Mouse (Mus musculus) CD4-positive helper T cell, adult 2 months (primary cell): Measurements from ENCODE around the gene Ikbip.

Experiments used
- DNase-seq: peaks from one replicate; pipeline ENCODE4 v3.0.0-alpha.2; 2012; ENCODE audit warnings: low read depth, missing footprints, low spot score

Gene Ikbip

DNA sequence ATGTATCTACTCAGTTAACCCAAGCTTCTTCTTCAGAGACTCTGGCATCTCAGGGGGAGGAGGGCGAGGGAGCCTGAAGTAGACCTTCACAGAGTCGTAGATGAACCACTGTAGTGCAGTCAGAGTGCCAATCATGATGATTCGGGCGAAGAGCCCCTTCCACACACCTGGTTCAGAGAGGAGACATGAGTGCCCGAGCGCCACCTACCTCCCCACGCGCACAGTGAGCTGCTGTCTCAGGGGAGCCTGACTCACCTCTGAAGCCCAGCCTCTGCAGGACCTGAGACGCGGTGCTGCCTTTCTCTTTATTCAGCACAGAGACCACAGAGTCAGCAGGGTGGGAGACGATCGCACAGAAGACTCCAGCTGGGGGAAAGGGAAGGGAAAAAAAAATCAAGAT is 34.2 kb downstream of the Ikbip start:
- DNase-seq = no peak

DNA sequence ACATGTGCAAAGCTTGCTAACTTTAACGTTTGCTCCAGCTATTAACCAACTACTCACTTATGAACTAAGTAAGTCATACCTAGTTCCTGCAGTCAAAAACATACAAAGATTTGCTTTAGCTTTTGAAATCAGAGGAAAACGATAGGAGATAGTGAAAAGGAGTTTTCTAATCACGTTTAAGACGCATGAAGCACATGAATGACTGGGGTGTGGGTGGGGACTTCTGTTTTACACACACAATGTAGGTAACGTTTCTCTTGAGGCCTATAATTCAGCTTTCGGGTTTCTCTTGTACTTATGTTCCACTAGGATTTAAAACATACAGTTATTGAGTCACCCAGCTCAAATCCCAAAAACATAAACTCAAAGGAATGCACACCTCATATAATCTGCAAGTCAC is 39.9 kb downstream of the Ikbip start:
- DNase-seq = peak; percentile 57

DNA sequence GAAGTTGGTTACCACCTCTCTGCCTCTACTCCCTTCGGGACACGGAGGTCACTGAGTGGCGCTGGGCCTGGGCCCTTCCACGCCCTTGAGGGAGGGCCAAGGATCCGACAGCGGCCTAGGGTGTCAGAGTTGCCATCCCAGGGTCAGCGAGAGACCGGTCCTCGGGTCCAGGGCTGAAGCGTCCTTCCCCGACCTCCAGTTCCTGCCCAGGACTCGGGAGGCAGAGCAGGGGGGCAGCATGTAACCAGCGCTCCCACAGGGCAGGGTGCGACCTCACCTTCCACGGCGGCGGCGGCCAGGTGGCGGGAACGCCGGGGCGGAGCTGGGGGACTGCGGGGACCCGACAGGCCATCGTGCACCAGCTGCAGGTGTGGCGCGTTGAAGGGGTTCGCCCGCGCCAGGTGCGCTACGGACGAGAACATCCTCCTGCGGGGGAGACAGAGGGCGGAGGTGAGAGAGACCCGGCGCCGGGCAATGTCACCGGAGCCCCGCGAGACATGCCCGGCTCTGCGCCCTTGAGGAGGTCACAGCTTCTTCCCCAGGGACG is 40.6 kb downstream of the Ikbip start:
- no peak for DNase-seq

DNA sequence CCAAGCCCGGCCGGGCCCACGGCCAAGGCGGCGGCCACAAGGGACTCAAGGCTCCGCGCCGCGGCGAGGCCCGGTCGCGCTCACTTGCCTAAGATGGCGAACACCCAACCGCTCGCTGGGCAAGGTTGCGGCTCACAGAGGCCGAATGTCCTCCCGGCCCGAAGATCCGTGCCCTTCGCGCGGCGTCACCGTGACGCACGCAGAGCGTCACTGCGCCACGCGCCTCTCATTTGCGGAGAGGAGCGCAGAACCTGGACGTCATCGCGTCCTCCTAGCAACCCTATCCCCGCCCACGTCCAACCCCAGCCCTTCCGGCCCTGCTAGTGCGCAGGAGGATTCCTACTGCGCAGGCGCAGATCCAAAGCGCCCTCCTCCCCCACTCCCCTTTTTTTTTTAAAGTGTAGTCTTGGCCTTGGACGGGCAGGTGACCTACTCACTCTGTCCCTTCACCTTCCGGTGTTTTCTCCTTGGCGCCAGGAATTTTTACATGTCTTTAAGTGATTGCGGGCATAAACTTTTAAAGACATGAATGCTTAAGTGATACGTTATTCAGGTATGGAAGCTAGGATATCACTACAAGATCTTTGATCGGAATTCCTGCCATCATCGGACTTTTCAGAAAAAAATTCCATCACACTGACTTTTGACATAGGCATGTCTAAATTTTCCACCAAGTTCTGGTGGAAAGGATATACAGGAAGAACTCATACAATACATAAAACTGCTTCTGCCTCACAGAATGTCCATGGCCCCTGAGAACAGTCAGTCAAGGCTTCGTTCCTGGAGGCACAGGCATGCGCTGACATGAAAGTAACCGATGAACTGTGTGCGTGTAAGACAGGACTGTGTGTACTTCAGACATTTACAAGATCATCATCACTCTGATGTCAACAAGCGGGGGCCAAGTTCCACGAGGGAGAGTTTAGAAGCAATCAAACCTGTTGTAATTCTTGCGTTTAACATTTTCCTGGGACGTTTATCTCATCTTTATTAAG is 41.4 kb downstream of the Ikbip start, which contains the start of gene Slc25a3:
Gene Slc25a3 (minus strand): TSS at position 232 of the 995 bp plus-strand sequence.
- DNase-seq = peak; percentile 99

GRCm38 (mm10) chr10:91126618-91127355 is 44.0 kb downstream of the Ikbip start:
- DNase-seq = no peak

- DNase-seq = no peak
Measured at GRCm38 (mm10) chr10:91127395-91127794, 44.7 kb downstream of the Ikbip start.

DNA sequence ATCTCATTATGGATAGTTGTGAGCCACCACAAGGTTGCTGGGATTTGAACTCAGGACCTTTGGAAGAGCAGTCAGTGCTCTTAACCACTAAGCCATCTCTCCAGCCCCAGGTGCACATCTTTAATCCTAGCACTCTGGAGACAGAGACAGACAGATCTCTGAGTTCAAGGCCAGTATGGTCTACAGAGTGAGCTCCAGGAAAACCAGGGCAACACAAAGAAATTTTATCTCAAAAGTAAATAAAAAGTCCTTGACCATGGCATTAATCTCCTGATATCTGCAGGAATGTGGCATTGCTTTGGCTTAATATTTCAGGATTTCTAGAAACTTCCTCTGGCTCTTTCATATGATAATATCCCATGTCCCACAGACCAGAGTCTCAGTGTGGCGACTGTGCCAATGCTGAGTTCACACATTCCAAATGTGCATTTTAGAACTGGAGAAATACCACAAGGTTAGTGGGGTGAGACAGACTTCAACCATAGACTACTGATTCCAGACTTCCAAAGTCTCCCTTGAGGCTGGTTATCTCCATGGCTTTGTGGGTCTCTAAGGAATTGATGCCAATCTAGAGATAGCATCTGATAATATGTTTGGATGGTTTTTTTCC is 45.9 kb downstream of the Ikbip start:
- DNase-seq = no peak

DNA sequence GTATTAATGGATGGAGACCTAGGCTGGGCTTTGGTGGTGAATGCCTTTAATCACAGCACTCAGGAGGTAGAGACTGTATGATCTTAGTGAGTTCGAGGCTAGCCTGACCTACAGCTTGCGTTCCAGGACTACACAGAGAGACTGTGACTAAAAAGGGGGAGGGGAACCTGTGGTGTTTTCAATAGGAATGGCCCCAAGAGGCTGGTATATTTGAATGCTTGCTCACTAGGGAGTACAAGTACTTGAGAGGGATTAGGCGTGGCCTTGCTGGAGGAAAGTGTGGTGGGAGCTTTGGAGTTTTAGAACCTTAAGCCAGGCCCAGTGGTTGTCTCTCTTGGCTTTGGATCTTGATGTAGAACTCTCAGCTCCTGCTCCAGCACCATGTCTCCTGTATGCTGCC is 48.1 kb downstream of the Ikbip start:
- no peak for DNase-seq

- DNase-seq = no peak
Measured at GRCm38 (mm10) chr10:91131565-91131964, 48.8 kb downstream of the Ikbip start.

DNA sequence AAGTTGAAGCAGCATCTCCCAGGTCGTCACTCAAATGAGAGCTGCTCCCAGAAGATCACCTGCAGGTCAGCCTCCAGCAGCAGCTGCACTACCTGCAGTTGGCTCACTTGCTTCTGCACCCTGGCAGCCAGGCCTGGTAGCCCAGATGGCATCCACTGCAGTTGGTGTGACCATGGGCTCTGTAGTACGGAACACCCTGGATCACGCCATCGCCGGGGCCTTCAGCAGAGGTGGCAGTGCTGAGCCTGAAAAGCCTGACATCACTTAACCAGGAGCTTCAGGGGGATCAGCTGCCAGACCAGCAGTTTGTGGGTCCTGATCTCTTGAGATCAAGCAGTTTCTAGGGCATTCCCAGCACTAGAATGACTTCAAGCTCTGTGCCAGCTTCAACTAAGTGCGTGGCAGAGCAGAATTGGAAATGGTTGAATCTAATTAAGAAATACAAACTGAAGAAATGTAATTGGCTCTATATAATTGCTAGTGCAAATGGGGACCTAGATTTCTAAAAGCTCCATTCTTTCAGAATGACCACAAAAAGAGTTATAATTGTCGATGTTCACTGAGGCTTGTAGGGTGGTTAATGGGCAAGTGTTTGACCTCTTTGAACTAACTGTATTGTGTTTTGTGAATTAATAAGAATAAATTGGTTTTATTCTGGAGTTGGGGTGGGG is 52.7 kb downstream of the Ikbip start:
- DNase-seq = no peak

- DNase-seq = no peak
Measured at GRCm38 (mm10) chr10:91137400-91137799, 54.7 kb downstream of the Ikbip start.

DNA sequence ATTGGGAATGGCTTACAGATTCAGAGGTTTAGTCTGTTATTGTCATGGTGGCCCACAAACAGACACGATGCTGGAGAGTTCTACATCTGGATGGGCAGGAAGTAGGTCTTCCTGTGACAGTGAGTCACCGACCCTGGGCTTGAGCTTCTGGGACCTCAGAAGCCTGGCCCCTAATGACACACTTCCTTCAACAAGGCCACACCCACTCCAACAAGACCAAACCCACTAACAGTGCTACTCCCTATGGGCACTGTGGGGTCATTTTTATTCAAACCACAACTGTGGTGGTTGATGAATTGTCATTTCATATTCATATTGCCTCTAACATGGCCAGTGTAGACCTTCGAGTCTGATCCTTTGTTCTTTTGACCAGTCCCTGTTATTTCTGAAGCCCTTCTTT is 55.6 kb downstream of the Ikbip start:
- peak; percentile 47 for DNase-seq

GRCm38 (mm10) chr10:91139148-91139766 is 56.5 kb downstream of the Ikbip start:
- DNase-seq = no peak

DNA sequence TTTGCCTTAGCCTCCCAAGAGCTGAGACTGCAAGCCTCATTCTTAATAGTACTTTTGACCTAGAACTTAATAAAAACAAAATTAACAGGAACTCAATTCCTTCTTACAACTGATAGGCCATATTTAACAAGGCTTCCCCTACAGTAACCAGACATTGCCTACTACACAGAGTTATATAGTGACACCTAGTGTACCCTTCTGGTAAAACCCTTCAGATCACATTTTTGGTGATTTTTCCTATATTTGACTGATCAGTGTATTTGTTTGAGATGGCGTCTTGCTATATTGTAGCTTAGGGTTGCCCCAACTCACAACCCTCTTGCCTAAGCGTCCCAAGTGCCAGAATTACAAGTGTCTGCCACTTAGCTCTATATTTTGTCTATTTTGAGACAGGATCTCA is 58.8 kb downstream of the Ikbip start:
- peak; percentile 66 for DNase-seq

GRCm38 (mm10) chr10:91142654-91143191 is 60.0 kb downstream of the Ikbip start:
- no peak for DNase-seq

GRCm38 (mm10) chr10:91143313-91144230 is 60.8 kb downstream of the Ikbip start:
- DNase-seq = no peak

GRCm38 (mm10) chr10:91145413-91145812 is 62.7 kb downstream of the Ikbip start:
- no peak for DNase-seq
